Mouse (Mus musculus): ENCODE measurements around the gene Kcng3. TPM values are rescaled to one million over a fixed set of nuclear protein-coding genes. Genes with fewer than 3 reads are reported as not detected.

Kcng3 gene
- polyA plus RNA-seq, 1 experiment from 2014 or later = 0.05 TPM

DNA sequence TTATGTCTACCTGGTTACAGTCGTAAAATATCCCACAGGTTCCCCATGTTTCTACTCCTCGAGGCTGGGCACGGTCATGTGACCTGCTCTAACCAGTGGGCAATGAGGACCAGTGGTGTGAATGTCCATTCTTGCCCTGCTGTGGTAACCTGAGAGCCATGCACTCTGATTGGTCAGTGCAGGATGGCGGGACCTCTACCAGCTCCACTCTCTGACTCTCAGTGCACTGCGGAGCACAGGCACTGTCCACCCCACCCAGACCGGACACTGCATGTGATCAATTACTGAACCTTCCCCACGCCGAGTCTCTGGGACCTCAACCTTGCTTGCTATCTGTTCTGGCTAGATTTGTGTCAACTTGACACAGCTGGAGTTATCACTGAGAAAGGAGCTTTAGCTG is 37.2 kb downstream of the Kcng3 start:
- Histone ChIP-seq H3K27ac (ENCODE audit: low read depth, low read length) (no peak overlapping the region), H3K4me3 (ENCODE audit: low read depth, low read length) (no peak overlapping the region), H3K4me2 (replicated peaks; ENCODE audit: low read depth, low read length) (no peak overlapping the region), H3K27me3 (ENCODE audit: control insufficient read depth, insufficient read depth, low read length) (no peaks in the 10 kb centered on the region), H3K36me3 (ENCODE audit: control insufficient read depth, insufficient read depth, low read length) (no peaks in the 10 kb centered on the region), H3K9ac (ENCODE audit: low read depth, low read length) (no peak overlapping the region), H3K9me3 (ENCODE audit: control insufficient read depth, low read length) (no peaks in the 10 kb centered on the region), H3K4me1 (replicated peaks; ENCODE audit: control insufficient read depth, insufficient read depth, low read length) (no peaks in the 10 kb centered on the region)
- DNase-seq (ENCODE audit: low spot score) = no peak
- ATAC-seq (ENCODE audit: low FRiP score) = no peak
- 83% methylated on average over 8 of the region's 8 CpGs for WGBS

DNA sequence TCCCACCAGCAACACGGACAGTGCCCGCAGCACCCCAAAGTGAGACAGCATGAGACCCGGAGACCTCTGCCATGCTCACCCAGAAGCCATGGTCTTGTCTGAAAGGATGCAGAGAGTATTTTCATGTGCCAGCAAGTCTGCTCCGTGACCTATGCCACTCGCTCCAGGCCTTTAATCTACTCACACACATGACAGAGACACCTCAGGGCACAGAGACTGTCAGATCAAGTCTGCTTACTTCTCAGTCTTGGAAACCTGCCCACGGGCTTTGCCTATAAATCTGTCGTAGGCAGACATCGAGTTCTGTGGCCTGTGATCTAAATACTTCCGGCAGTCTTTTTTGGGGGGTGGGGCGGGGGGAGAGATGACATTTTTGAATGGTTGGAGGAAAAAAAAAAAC is 38.3 kb downstream of the Kcng3 start:
- no peak overlapping the region for H3K4me2 ChIP-seq (replicated peaks; ENCODE audit: low read depth, low read length)
- ATAC-seq (ENCODE audit: low FRiP score) (no peak), DNase-seq (ENCODE audit: low spot score) (no peak)
- no peaks in the 10 kb centered on the region for H3K27me3 ChIP-seq (ENCODE audit: control insufficient read depth, insufficient read depth, low read length)
- 89% methylated on average over 10 of the region's 10 CpGs for WGBS
- no peak overlapping the region for H3K9ac ChIP-seq (ENCODE audit: low read depth, low read length)
- no peaks in the 10 kb centered on the region for H3K4me1 ChIP-seq (replicated peaks; ENCODE audit: control insufficient read depth, insufficient read depth, low read length)
- H3K4me3 ChIP-seq (ENCODE audit: low read depth, low read length) = no peak overlapping the region
- no peaks in the 10 kb centered on the region for H3K9me3 ChIP-seq (ENCODE audit: control insufficient read depth, low read length)
- no peak overlapping the region for H3K27ac ChIP-seq (ENCODE audit: low read depth, low read length)
- H3K36me3 ChIP-seq (ENCODE audit: control insufficient read depth, insufficient read depth, low read length) = no peaks in the 10 kb centered on the region

DNA sequence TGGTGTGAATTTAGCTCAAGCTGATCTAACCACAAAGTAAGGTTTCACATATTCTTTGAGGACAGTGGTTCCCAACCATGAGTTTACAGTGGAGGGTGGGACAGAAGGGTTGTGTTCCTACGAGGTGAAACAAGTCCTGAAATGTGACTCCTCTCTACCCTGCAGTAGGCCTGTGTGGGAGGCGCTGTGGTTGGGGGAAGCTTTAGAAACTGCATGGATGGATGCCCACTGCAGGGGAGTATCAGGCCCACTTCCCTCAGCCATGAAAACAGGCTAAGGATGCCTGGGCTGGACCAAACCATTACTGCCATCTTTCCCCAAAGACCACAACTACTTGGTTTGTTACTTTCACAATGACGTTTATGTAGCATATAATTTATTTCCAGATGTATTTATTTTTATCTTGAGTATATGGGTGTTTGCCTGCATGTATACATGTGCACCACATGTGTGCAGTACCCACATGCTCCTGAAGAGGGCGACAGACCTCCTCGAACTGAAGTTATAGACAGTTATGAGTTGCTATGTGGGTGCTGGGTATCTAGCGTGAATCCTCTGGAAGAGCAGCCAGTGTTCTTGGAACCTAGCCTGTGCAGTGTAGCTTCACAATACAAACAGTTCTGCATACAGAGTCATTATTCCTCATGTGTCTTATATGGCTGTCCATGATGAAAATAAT is 42.9 kb downstream of the Kcng3 start:
- DNase-seq (ENCODE audit: low spot score) (no peak), ATAC-seq (ENCODE audit: low FRiP score) (no peak)
- no peaks in the 10 kb centered on the region for H3K27me3 ChIP-seq (ENCODE audit: control insufficient read depth, insufficient read depth, low read length)
- H3K4me1 ChIP-seq (replicated peaks; ENCODE audit: control insufficient read depth, insufficient read depth, low read length) = no peaks in the 10 kb centered on the region
- no peak overlapping the region for H3K4me3 ChIP-seq (ENCODE audit: low read depth, low read length)
- no peaks in the 10 kb centered on the region for H3K9me3 ChIP-seq (ENCODE audit: control insufficient read depth, low read length)
- no peak overlapping the region for H3K27ac ChIP-seq (ENCODE audit: low read depth, low read length)
- H3K9ac ChIP-seq (ENCODE audit: low read depth, low read length) = no peak overlapping the region
- H3K36me3 ChIP-seq (ENCODE audit: control insufficient read depth, insufficient read depth, low read length) = no peaks in the 10 kb centered on the region
- 83% methylated on average over 6 of the region's 6 CpGs for WGBS
- H3K4me2 ChIP-seq (replicated peaks; ENCODE audit: low read depth, low read length) = no peak overlapping the region

DNA sequence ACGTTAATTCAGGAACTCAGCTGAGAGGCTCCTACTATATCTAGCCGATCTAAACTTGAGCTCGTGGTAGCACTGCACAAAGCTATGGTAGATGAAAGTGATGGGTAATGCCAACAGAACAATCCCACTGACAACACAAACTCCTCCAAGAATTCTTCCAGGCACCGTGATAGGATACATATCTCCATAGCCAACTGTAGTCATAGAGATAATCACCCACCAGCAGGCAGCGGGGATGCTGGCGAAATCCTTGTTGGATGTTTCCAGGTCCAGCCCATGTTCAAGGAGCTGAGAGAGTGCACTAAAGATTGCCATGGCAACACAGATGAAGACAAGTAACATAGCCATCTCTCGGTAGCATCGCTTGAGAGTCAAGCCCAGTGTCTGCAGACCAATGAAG is 44.0 kb downstream of the Kcng3 start:
- no peaks in the 10 kb centered on the region for H3K9me3 ChIP-seq (ENCODE audit: control insufficient read depth, low read length)

DNA sequence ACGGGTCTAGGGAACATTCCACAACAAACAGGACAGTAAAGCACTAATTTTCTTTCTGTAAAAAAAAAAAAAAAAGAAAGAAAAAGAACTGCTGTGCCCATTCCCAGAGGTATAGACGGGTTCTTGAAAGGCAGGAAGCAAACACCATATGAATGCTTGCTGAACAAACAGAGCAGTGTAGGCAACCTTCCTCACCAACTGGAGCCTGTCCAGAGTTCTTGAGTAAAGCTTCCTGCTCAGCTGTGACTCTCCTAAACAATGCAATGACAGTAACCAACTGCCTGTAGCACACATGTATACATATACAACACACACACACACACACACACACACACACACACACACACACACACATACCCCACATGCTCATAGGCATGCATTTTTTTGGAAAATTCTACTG is 49.1 kb downstream of the Kcng3 start:
- H3K4me2 ChIP-seq (replicated peaks; ENCODE audit: low read depth, low read length) = no peak overlapping the region
- no peak overlapping the region for H3K27ac ChIP-seq (ENCODE audit: low read depth, low read length)
- no peaks in the 10 kb centered on the region for H3K9me3 ChIP-seq (ENCODE audit: control insufficient read depth, low read length)
- no peak for ATAC-seq (ENCODE audit: low FRiP score)
- H3K9ac ChIP-seq (ENCODE audit: low read depth, low read length) = no peak overlapping the region
- H3K27me3 ChIP-seq (ENCODE audit: control insufficient read depth, insufficient read depth, low read length) = no peaks in the 10 kb centered on the region
- H3K4me1 ChIP-seq (replicated peaks; ENCODE audit: control insufficient read depth, insufficient read depth, low read length) = no peaks in the 10 kb centered on the region
- DNase-seq (ENCODE audit: low spot score) = no peak
- WGBS = 74% methylated on average over 2 of the region's 2 CpGs
- H3K4me3 ChIP-seq (ENCODE audit: low read depth, low read length) = no peak overlapping the region
- no peaks in the 10 kb centered on the region for H3K36me3 ChIP-seq (ENCODE audit: control insufficient read depth, insufficient read depth, low read length)

More for the DNA sequence above, 44.0 kb downstream of the Kcng3 start:
- Histone ChIP-seq H3K4me1 (replicated peaks; ENCODE audit: control insufficient read depth, insufficient read depth, low read length) (no peaks in the 10 kb centered on the region), H3K36me3 (ENCODE audit: control insufficient read depth, insufficient read depth, low read length) (no peaks in the 10 kb centered on the region), H3K4me3 (ENCODE audit: low read depth, low read length) (no peak overlapping the region), H3K9ac (ENCODE audit: low read depth, low read length) (no peak overlapping the region), H3K4me2 (replicated peaks; ENCODE audit: low read depth, low read length) (no peak overlapping the region), H3K27me3 (ENCODE audit: control insufficient read depth, insufficient read depth, low read length) (no peaks in the 10 kb centered on the region), H3K27ac (ENCODE audit: low read depth, low read length) (no peak overlapping the region)
- DNase-seq (ENCODE audit: low spot score) (no peak), ATAC-seq (ENCODE audit: low FRiP score) (no peak)
- WGBS = 94% methylated on average over 8 of the region's 8 CpGs

DNA sequence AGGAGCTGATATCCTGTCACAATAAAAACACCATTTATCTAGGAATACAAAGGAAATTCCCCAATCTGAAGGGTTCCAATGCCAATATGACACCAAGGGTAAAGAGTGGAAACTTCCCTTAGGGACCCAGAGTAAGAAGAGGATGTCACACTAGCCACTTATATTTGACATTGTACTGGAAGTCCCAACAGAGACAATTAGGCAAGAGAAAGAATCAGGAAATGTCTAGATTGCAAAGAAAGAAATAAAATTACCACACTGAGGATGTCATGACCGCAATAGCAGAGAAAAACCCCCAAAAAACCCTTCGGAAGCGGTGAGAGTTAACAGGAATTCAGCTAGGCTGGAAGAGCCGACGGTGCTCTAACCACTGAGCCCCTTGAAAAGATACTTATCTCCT is 51.0 kb downstream of the Kcng3 start:
- H3K9me3 ChIP-seq (ENCODE audit: control insufficient read depth, low read length) = no peaks in the 10 kb centered on the region
- no peak for ATAC-seq (ENCODE audit: low FRiP score)

DNA sequence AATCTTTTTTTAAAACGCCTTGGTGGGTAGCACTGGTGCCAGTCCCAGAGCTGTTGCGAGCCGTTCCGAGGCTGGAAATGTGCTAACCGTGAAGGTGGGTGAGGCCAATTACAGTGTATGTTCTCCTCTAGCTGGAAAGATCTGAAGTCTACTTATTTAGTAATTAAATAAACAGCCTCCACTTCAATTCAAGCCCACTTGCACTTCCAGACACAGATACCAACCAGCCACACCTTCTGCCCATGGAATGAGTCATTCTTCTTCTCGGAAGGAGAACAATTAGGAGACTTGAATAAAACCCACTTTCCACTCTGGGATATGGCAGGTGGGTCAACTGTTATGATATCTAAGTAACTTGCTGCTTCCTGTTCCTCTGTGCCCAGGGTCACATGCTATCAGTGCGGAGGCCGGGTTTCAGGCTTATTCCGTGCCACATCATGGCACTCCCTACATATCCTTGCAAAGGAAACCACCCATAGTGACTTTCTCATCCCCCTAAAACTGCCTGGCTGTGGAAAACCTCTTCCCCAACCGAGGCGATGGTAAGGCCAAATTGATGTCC is 54.8 kb downstream of the Kcng3 start:
- Histone ChIP-seq H3K9ac (ENCODE audit: low read depth, low read length) (no peak overlapping the region), H3K4me3 (ENCODE audit: low read depth, low read length) (no peak overlapping the region), H3K27me3 (ENCODE audit: control insufficient read depth, insufficient read depth, low read length) (no peaks in the 10 kb centered on the region), H3K4me1 (replicated peaks; ENCODE audit: control insufficient read depth, insufficient read depth, low read length) (no peaks in the 10 kb centered on the region), H3K36me3 (ENCODE audit: control insufficient read depth, insufficient read depth, low read length) (no peaks in the 10 kb centered on the region), H3K27ac (ENCODE audit: low read depth, low read length) (no peak overlapping the region), H3K9me3 (ENCODE audit: control insufficient read depth, low read length) (no peaks in the 10 kb centered on the region), H3K4me2 (replicated peaks; ENCODE audit: low read depth, low read length) (no peak overlapping the region)
- no peak for DNase-seq (ENCODE audit: low spot score)
- WGBS = 96% methylated on average over 11 of the region's 11 CpGs
- ATAC-seq (ENCODE audit: low FRiP score) = no peak

More for the DNA sequence above, 51.0 kb downstream of the Kcng3 start:
- WGBS = 97% methylated on average over 5 of the region's 5 CpGs
- H3K4me2 ChIP-seq (replicated peaks; ENCODE audit: low read depth, low read length) = no peak overlapping the region
- no peak overlapping the region for H3K9ac ChIP-seq (ENCODE audit: low read depth, low read length)
- H3K27me3 ChIP-seq (ENCODE audit: control insufficient read depth, insufficient read depth, low read length) = no peaks in the 10 kb centered on the region
- no peak overlapping the region for H3K27ac ChIP-seq (ENCODE audit: low read depth, low read length)
- H3K36me3 ChIP-seq (ENCODE audit: control insufficient read depth, insufficient read depth, low read length) = no peaks in the 10 kb centered on the region
- H3K4me3 ChIP-seq (ENCODE audit: low read depth, low read length) = no peak overlapping the region
- H3K4me1 ChIP-seq (replicated peaks; ENCODE audit: control insufficient read depth, insufficient read depth, low read length) = no peaks in the 10 kb centered on the region
- no peak for DNase-seq (ENCODE audit: low spot score)

DNA sequence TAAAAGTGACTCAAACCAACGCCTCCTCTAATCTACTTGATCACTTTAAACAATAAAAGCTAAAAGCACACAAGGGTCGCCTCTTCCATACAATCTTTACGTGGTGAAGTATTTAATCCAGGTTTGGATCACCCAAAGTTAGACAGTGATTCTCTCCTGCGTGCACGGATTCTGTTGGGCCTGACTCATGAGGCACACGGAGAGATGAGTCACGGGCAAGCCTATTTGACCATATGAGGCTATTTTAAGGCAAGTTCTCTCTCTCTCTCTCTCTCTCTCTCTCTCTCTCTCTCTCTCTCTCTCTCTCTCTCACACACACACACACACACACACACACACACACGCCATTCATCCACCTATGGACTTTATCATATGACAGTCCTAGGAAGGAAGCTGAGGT is 57.1 kb downstream of the Kcng3 start:
- no peak for DNase-seq (ENCODE audit: low spot score)
- Histone ChIP-seq H3K36me3 (ENCODE audit: control insufficient read depth, insufficient read depth, low read length) (no peaks in the 10 kb centered on the region), H3K4me1 (replicated peaks; ENCODE audit: control insufficient read depth, insufficient read depth, low read length) (no peaks in the 10 kb centered on the region), H3K27me3 (ENCODE audit: control insufficient read depth, insufficient read depth, low read length) (no peaks in the 10 kb centered on the region), H3K27ac (ENCODE audit: low read depth, low read length) (no peak overlapping the region), H3K4me3 (ENCODE audit: low read depth, low read length) (no peak overlapping the region), H3K9ac (ENCODE audit: low read depth, low read length) (no peak overlapping the region), H3K4me2 (replicated peaks; ENCODE audit: low read depth, low read length) (no peak overlapping the region), H3K9me3 (ENCODE audit: control insufficient read depth, low read length) (no peaks in the 10 kb centered on the region)
- ATAC-seq (ENCODE audit: low FRiP score) = no peak
- 90% methylated on average over 8 of the region's 8 CpGs for WGBS

DNA sequence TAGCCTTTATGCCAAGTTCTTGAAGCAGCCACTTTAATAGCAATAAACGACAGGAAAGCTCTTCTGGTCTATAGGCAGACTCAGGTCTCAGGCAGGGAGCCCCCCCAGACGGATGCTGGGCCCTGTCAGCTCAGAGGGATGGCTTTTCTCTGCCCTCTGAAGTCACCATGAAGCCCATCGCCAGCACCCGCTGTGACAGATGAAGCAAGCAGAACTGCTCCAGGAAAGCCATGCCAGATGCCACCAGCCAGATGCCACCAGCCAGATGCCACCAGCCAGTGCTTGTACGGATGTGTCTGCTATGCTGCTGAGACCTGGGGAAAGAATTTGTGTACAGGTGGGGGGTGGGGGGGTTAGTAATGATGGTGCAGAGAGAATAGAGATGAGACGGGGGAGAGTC is 58.6 kb downstream of the Kcng3 start:
- Histone ChIP-seq H3K36me3 (ENCODE audit: control insufficient read depth, insufficient read depth, low read length) (no peaks in the 10 kb centered on the region), H3K9ac (ENCODE audit: low read depth, low read length) (no peak overlapping the region), H3K27ac (ENCODE audit: low read depth, low read length) (no peak overlapping the region), H3K4me2 (replicated peaks; ENCODE audit: low read depth, low read length) (no peak overlapping the region), H3K4me3 (ENCODE audit: low read depth, low read length) (no peak overlapping the region), H3K4me1 (replicated peaks; ENCODE audit: control insufficient read depth, insufficient read depth, low read length) (no peaks in the 10 kb centered on the region), H3K9me3 (ENCODE audit: control insufficient read depth, low read length) (no peaks in the 10 kb centered on the region), H3K27me3 (ENCODE audit: control insufficient read depth, insufficient read depth, low read length) (no peaks in the 10 kb centered on the region)
- no peak for DNase-seq (ENCODE audit: low spot score)
- WGBS = 72% methylated on average over 6 of the region's 6 CpGs
- no peak for ATAC-seq (ENCODE audit: low FRiP score)

Data from hindbrain, embryonic 11.5 days (tissue).